Mouse (Mus musculus) ES-E14 (cell line): ENCODE measurements at regions not wholly inside any gene's neighbourhood (a gene's known extent, or its start where the extent isn't known, plus 50 kb on each side); places are given as distances from the start of the nearest gene placed in this dataset.
A peak's percentile ranks its signal among the peaks of the same experiment; 100 is the strongest.

Experiments used
- DNase-seq: peaks from one replicate; pipeline ENCODE4 v3.0.0-alpha.2; 2013; ENCODE audit warnings: low read depth, low spot score
- H3K27ac ChIP-seq: 2 replicates; pipeline ENCODE4 v1.5.1; 2012; ENCODE audit warnings: low read depth, mild to moderate bottlenecking, low read length, moderate library complexity, mixed read lengths; ENCODE audit not compliant: poor library complexity, insufficient read depth, severe bottlenecking
- H3K36me3 ChIP-seq: 2 replicates; pipeline ENCODE4 v1.6.1; 2012; ENCODE audit warnings: mild to moderate bottlenecking, low read length, moderate library complexity, mixed read lengths; ENCODE audit not compliant: control insufficient read depth, poor library complexity, insufficient read depth, severe bottlenecking
- H3K4me1 ChIP-seq, 2 experiments: fragments of 150-350 bp in 1 of 2; sonication (generic) in 1 of 2; 2 replicates each; pipeline ENCODE4 v1.6.1; 2012; ENCODE audit warnings: low read length in 2 of 2, mild to moderate bottlenecking in 1 of 2, mixed read lengths in 1 of 2; ENCODE audit not compliant: control insufficient read depth in 2 of 2, insufficient read depth in 2 of 2, poor library complexity in 1 of 2
- H3K4me3 ChIP-seq, 2 experiments: fragments of 150-350 bp in 1 of 2; sonication (generic) in 1 of 2; 2 replicates each; pipeline ENCODE4 v1.5.1; 2012; ENCODE audit warnings: low read length in 2 of 2, low read depth in 1 of 2, mild to moderate bottlenecking in 1 of 2, mixed read lengths in 1 of 2; ENCODE audit not compliant: insufficient read depth in 1 of 2, poor library complexity in 1 of 2, severe bottlenecking in 1 of 2
- H3K9ac ChIP-seq: 2 replicates; pipeline ENCODE4 v1.6.1; 2012; ENCODE audit warnings: low read depth, mild to moderate bottlenecking, low read length, mixed read lengths; ENCODE audit not compliant: poor library complexity, insufficient read depth, severe bottlenecking
- H3K9me3 ChIP-seq: fragments of 150-350 bp; sonication (generic); 2 replicates; pipeline ENCODE4 v1.6.1; 2012; ENCODE audit warnings: low read depth, mild to moderate bottlenecking, low read length; ENCODE audit not compliant: control insufficient read depth, insufficient read depth
- CHD2 ChIP-seq: IDR thresholded peaks from 2 replicates; pipeline ENCODE4 v1.6.1; 2014; ENCODE audit warnings: mild to moderate bottlenecking, low read depth, low read length, inconsistent platforms
- HCFC1 ChIP-seq: IDR thresholded peaks from 2 replicates; pipeline ENCODE4 v1.6.1; 2012; ENCODE audit warnings: low read length, inconsistent platforms, borderline replicate concordance; ENCODE audit not compliant: insufficient read depth
- MAFK ChIP-seq: IDR thresholded peaks from 2 replicates; pipeline ENCODE4 v1.6.1; 2014; ENCODE audit warnings: mild to moderate bottlenecking, low read depth, low read length, inconsistent platforms; ENCODE audit not compliant: insufficient read depth
- ZC3H11A ChIP-seq: IDR thresholded peaks from 2 replicates; pipeline ENCODE4 v1.6.1; 2012; ENCODE audit warnings: low read depth, mild to moderate bottlenecking, inconsistent platforms, low read length, borderline replicate concordance
- ZNF384 ChIP-seq: IDR thresholded peaks from 2 replicates; pipeline ENCODE4 v1.6.1; 2012; ENCODE audit warnings: low read depth, low read length, inconsistent platforms
- in situ Hi-C, 2 experiments: fragments of 600-800 bp; cut with MboI; formaldehyde crosslinking; loops; one replicate each; pipeline ENCODE4 v1.15.1; 2025; ENCODE audit warnings: low sequenced_read_pairs in 2 of 2, inconsistent platforms in 1 of 2; ENCODE audit not compliant: unreplicated experiment in 2 of 2

GRCm38 (mm10) chr17:93460409-93460808 is 261.6 kb downstream of the Adcyap1 start:
- no peak for DNase-seq
- Histone ChIP-seq H3K36me3 (no peaks in the 10 kb centered on the region), H3K27ac (no peak overlapping the region), H3K4me1 (no peaks in the 10 kb centered on the region), H3K9ac (no peak overlapping the region), H3K4me3 (no peak overlapping the region), H3K9me3 (no peaks in the 10 kb centered on the region)
- no peak for TF ChIP-seq CHD2
- no peak for TF ChIP-seq ZC3H11A
- no peak for TF ChIP-seq MAFK
- no peak for TF ChIP-seq ZNF384
- TF ChIP-seq HCFC1 = no peak
- in situ Hi-C loops = no loop called here

- Histone ChIP-seq H3K9ac (no peak overlapping the region), H3K9me3 (no peaks in the 10 kb centered on the region), H3K27ac (no peak overlapping the region), H3K4me1 (no peaks in the 10 kb centered on the region), H3K36me3 (no peaks in the 10 kb centered on the region), H3K4me3 (no peak overlapping the region)
- no peak for TF ChIP-seq ZC3H11A
- no peak for TF ChIP-seq CHD2
- TF ChIP-seq ZNF384 = no peak
- no peak for TF ChIP-seq MAFK
- no peak for TF ChIP-seq HCFC1
- DNase-seq = no peak
- in situ Hi-C loops = no loop called here
Observed at GRCm38 (mm10) chr17:93463621-93464211, 264.9 kb downstream of the Adcyap1 start.

- H3K9me3 ChIP-seq = no peaks in the 10 kb centered on the region
- peak overlapping the region; percentile 62; the same call in 1 of the 2 replicates for H3K27ac ChIP-seq
- no peaks in the 10 kb centered on the region for H3K4me1 ChIP-seq
- no peak for TF ChIP-seq ZNF384
- 0 out of 2 replicates have a peak, but pooled peaks have one; percentile 36 for TF ChIP-seq CHD2
- TF ChIP-seq MAFK = peak; percentile 80
- no peak for TF ChIP-seq ZC3H11A
- no peak for TF ChIP-seq HCFC1
- H3K36me3 ChIP-seq = no peaks in the 10 kb centered on the region
- peak; percentile 61 for DNase-seq
- H3K9ac ChIP-seq = no peak overlapping the region
- no peak overlapping the region for H3K4me3 ChIP-seq
- in situ Hi-C loops = no loop called here
Observed at GRCm38 (mm10) chr17:93482378-93482777, 283.6 kb downstream of the Adcyap1 start.

- Histone ChIP-seq H3K9me3 (no peaks in the 10 kb centered on the region), H3K4me3 (no peak overlapping the region), H3K36me3 (no peaks in the 10 kb centered on the region), H3K9ac (no peak overlapping the region), H3K4me1 (no peaks in the 10 kb centered on the region), H3K27ac (no peak overlapping the region)
- DNase-seq = no peak
- in situ Hi-C loops = no loop called here
- TF ChIP-seq MAFK (no peak), HCFC1 (no peak), ZC3H11A (no peak), ZNF384 (no peak), CHD2 (no peak)
Observed at GRCm38 (mm10) chr17:93484540-93484939, 285.7 kb downstream of the Adcyap1 start.
